Mouse (Mus musculus): ENCODE results near the gene Mast3. TPM values are rescaled to one million over a fixed set of nuclear protein-coding genes. Genes with fewer than 3 reads are reported as not detected.

Gene Mast3
- polyA plus RNA-seq, 2 experiments = 14.4 to 37.2 TPM

DNA sequence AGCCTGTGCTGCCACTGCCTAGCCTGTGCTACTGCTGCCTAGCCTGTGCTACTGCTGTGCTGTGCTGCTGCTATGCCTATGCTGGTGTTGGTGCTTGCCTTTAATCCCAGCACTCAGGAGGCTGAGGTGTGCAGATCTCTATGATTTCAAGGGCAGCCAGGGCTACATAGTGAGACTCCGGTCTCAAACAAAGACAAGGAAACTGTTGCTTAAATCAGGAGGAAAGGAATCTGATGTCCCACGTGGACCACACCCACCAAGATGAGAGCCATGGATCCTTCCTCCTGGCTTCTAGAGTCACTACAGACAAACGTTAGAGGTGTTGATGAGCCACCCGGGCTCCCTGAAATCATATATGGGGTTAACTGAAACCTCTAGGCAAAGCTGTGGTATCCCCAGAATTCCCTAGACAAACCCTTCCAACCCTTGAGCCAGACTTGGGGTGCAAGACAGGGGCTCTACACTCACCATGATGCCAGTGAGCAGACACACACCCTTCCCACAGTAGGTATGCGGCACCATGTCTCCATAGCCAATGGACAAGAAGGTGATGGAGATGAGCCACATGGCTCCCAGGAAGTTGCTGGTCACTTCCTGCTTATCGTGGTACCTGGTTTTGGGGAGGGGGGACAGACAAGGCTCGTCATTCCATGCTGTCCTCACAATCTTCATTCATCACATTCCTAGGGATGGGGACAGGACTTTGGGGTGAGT is 45.4 kb upstream of the Mast3 start:
- ATAC-seq (ENCODE audit: low FRiP score, low read depth) (no peak), DNase-seq (ENCODE audit: low spot score) (no peak)
- Histone ChIP-seq H3K9me3 (ENCODE audit: control insufficient read depth, low read length) (no peaks in the 10 kb centered on the region), H3K27me3 (ENCODE audit: control insufficient read depth, insufficient read depth, low read length) (no peaks in the 10 kb centered on the region), H3K9ac (ENCODE audit: low read depth, low read length, severe bottlenecking) (no peak overlapping the region), H3K27ac (replicated peaks; ENCODE audit: low read depth, low read length) (no peak overlapping the region), H3K4me2 (replicated peaks; ENCODE audit: low read depth, low read length, severe bottlenecking) (no peak overlapping the region), H3K4me3 (replicated peaks; ENCODE audit: low read length) (no peak overlapping the region), H3K4me1 (ENCODE audit: control insufficient read depth, insufficient read depth, low read length) (peaks cover 3% of the 10 kb centered on the region; the same call in 1 of the 2 replicates), H3K36me3 (ENCODE audit: control insufficient read depth, insufficient read depth, low read length) (no peaks in the 10 kb centered on the region)
- WGBS = 79% methylated on average over 7 of the region's 7 CpGs
- TF ChIP-seq POLR2A (IDR thresholded peaks at IDR 0.05; ENCODE audit: borderline replicate concordance, extremely low read depth, insufficient read depth, insufficient read length) = no peak

DNA sequence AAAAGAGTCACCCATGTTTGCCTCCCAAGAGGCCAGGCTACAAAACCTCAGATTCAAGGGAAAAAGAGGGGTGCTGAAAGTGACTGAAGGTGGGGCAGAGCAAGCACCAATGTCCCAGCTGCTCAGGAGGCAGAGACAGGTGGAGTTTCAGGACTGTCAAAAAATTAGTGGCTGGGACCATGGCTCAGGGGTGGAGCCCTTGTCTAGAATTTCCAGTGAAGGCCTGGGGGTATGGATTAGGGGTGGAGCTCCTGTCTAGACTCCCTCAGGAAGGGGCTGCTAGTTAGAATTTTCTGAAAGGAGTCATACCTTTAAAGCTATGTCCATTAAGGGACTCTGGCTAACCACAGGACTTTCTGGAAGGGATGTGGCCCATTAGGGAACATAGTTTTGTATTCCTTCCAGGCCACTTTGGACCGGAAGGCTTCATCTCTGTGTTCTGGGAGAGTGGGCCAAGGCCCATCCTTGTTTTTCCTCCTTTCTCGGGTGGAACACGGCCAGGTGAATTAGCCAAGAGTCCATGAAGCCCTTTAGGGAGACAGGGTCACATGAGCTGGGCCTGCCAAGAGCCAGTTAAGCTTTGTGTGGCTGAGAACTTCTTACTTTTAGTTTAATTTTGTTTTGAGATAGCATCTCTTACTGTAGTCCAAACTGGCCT is 44.6 kb upstream of the Mast3 start:
- no peak overlapping the region for H3K4me3 ChIP-seq (replicated peaks; ENCODE audit: low read length)
- H3K36me3 ChIP-seq (ENCODE audit: control insufficient read depth, insufficient read depth, low read length) = no peaks in the 10 kb centered on the region
- ATAC-seq (ENCODE audit: low FRiP score, low read depth) = no peak
- TF ChIP-seq POLR2A (IDR thresholded peaks at IDR 0.05; ENCODE audit: borderline replicate concordance, extremely low read depth, insufficient read depth, insufficient read length) = no peak
- H3K4me1 ChIP-seq (ENCODE audit: control insufficient read depth, insufficient read depth, low read length) = peaks cover 3% of the 10 kb centered on the region; the same call in 1 of the 2 replicates
- no peak overlapping the region for H3K9ac ChIP-seq (ENCODE audit: low read depth, low read length, severe bottlenecking)
- H3K27me3 ChIP-seq (ENCODE audit: control insufficient read depth, insufficient read depth, low read length) = no peaks in the 10 kb centered on the region
- no peak overlapping the region for H3K27ac ChIP-seq (replicated peaks; ENCODE audit: low read depth, low read length)
- DNase-seq (ENCODE audit: low spot score) = no peak
- no peak overlapping the region for H3K4me2 ChIP-seq (replicated peaks; ENCODE audit: low read depth, low read length, severe bottlenecking)
- WGBS = 83% methylated on average over 3 of the region's 3 CpGs
- no peaks in the 10 kb centered on the region for H3K9me3 ChIP-seq (ENCODE audit: control insufficient read depth, low read length)

GRCm38 (mm10) chr8:70846371-70847154 is 41.7 kb upstream of the Mast3 start:
- WGBS = 57% methylated on average over 15 of the region's 15 CpGs
- ATAC-seq (ENCODE audit: low FRiP score, low read depth) (no peak), DNase-seq (ENCODE audit: low spot score) (no peak)
- Histone ChIP-seq H3K27ac (replicated peaks; ENCODE audit: low read depth, low read length) (no peak overlapping the region), H3K9me3 (ENCODE audit: control insufficient read depth, low read length) (no peaks in the 10 kb centered on the region), H3K36me3 (ENCODE audit: control insufficient read depth, insufficient read depth, low read length) (no peaks in the 10 kb centered on the region), H3K4me2 (replicated peaks; ENCODE audit: low read depth, low read length, severe bottlenecking) (no peak overlapping the region), H3K4me3 (replicated peaks; ENCODE audit: low read length) (no peak overlapping the region), H3K27me3 (ENCODE audit: control insufficient read depth, insufficient read depth, low read length) (no peaks in the 10 kb centered on the region), H3K4me1 (ENCODE audit: control insufficient read depth, insufficient read depth, low read length) (no peaks in the 10 kb centered on the region), H3K9ac (ENCODE audit: low read depth, low read length, severe bottlenecking) (no peak overlapping the region)
- TF ChIP-seq POLR2A (IDR thresholded peaks at IDR 0.05; ENCODE audit: borderline replicate concordance, extremely low read depth, insufficient read depth, insufficient read length) = no peak

GRCm38 (mm10) chr8:70845108-70845507 is 40.3 kb upstream of the Mast3 start:
- H3K27me3 ChIP-seq (ENCODE audit: control insufficient read depth, insufficient read depth, low read length) = no peaks in the 10 kb centered on the region
- 47% methylated on average over 5 of the region's 5 CpGs for WGBS
- no peak for ATAC-seq (ENCODE audit: low FRiP score, low read depth)
- H3K4me2 ChIP-seq (replicated peaks; ENCODE audit: low read depth, low read length, severe bottlenecking) = no peak overlapping the region
- H3K36me3 ChIP-seq (ENCODE audit: control insufficient read depth, insufficient read depth, low read length) = no peaks in the 10 kb centered on the region
- H3K9ac ChIP-seq (ENCODE audit: low read depth, low read length, severe bottlenecking) = no peak overlapping the region
- no peak for TF ChIP-seq POLR2A (IDR thresholded peaks at IDR 0.05; ENCODE audit: borderline replicate concordance, extremely low read depth, insufficient read depth, insufficient read length)
- H3K27ac ChIP-seq (replicated peaks; ENCODE audit: low read depth, low read length) = no peak overlapping the region
- 0 out of 2 replicates have a peak, but pooled peaks cover 3% of the 10 kb centered on the region for H3K4me1 ChIP-seq (ENCODE audit: control insufficient read depth, insufficient read depth, low read length)
- DNase-seq (ENCODE audit: low spot score) = no peak
- no peak overlapping the region for H3K4me3 ChIP-seq (replicated peaks; ENCODE audit: low read length)
- no peaks in the 10 kb centered on the region for H3K9me3 ChIP-seq (ENCODE audit: control insufficient read depth, low read length)

- 0% methylated on average over 6 of the region's 6 CpGs for WGBS
- Histone ChIP-seq H3K27ac (replicated peaks; ENCODE audit: low read depth, low read length) (no peak overlapping the region), H3K4me1 (ENCODE audit: control insufficient read depth, insufficient read depth, low read length) (0 out of 2 replicates have a peak, but pooled peaks cover 3% of the 10 kb centered on the region), H3K36me3 (ENCODE audit: control insufficient read depth, insufficient read depth, low read length) (no peaks in the 10 kb centered on the region), H3K9me3 (ENCODE audit: control insufficient read depth, low read length) (no peaks in the 10 kb centered on the region), H3K4me3 (replicated peaks; ENCODE audit: low read length) (no peak overlapping the region), H3K4me2 (replicated peaks; ENCODE audit: low read depth, low read length, severe bottlenecking) (no peak overlapping the region), H3K27me3 (ENCODE audit: control insufficient read depth, insufficient read depth, low read length) (no peaks in the 10 kb centered on the region), H3K9ac (ENCODE audit: low read depth, low read length, severe bottlenecking) (no peak overlapping the region)
- no peak for TF ChIP-seq POLR2A (IDR thresholded peaks at IDR 0.05; ENCODE audit: borderline replicate concordance, extremely low read depth, insufficient read depth, insufficient read length)
- DNase-seq (ENCODE audit: low spot score) (peak; percentile 88), ATAC-seq (ENCODE audit: low FRiP score, low read depth) (no peak)
These were observed 39.7 kb upstream of the Mast3 start for GRCm38 (mm10) chr8:70844523-70844922.

All from limb, embryonic 14.5 days (tissue).